Mouse (Mus musculus) intestine, embryonic 14.5 days (tissue): Measurements from ENCODE around the gene Msi2. TPM values are rescaled to one million over a fixed set of nuclear protein-coding genes. Genes with fewer than 3 reads are reported as not detected.

Experiments used
- ATAC-seq: fragments of 200-750 bp; cut with Nextera tagmentation; replicated peaks from 2 replicates; pipeline ENCODE4 v1.8.0; 2017; ENCODE audit warnings: low read depth, moderate number of reproducible peaks, moderate TSS enrichment, moderate library complexity; ENCODE audit not compliant: low FRiP score, low TSS enrichment
- DNase-seq: peaks from one replicate; pipeline ENCODE4 v3.0.0-alpha.2; 2018; ENCODE audit warnings: low spot score
- H3K27ac ChIP-seq: fragments of 300-500 bp; sonication (generic); 2 replicates; pipeline ENCODE4 v1.5.1; 2014; ENCODE audit warnings: low read depth, mild to moderate bottlenecking, control low read depth
- H3K27me3 ChIP-seq: fragments of 300-500 bp; sonication (generic); replicated peaks from 2 replicates; pipeline ENCODE4 v1.6.1; 2014; ENCODE audit warnings: low read length, control low read depth; ENCODE audit not compliant: control insufficient read depth, insufficient read depth
- H3K36me3 ChIP-seq: fragments of 300-500 bp; sonication (generic); 2 replicates; pipeline ENCODE4 v1.6.1; 2014; ENCODE audit warnings: low read length, control low read depth; ENCODE audit not compliant: control insufficient read depth, insufficient read depth
- H3K4me1 ChIP-seq: fragments of 300-500 bp; sonication (generic); replicated peaks from 2 replicates; pipeline ENCODE4 v1.6.1; 2014; ENCODE audit warnings: low read length, control low read depth, mixed read lengths; ENCODE audit not compliant: control insufficient read depth, insufficient read depth
- H3K4me2 ChIP-seq: fragments of 300-500 bp; sonication (generic); 2 replicates; pipeline ENCODE4 v1.6.1; 2014; ENCODE audit warnings: low read length
- H3K4me3 ChIP-seq: fragments of 300-500 bp; sonication (generic); 2 replicates; pipeline ENCODE4 v1.5.1; 2014; ENCODE audit warnings: low read depth, low read length, control low read depth, mixed read lengths
- H3K9ac ChIP-seq: fragments of 300-500 bp; sonication (generic); 2 replicates; pipeline ENCODE4 v1.6.1; 2014; ENCODE audit warnings: mild to moderate bottlenecking, low read length
- H3K9me3 ChIP-seq: fragments of 300-500 bp; sonication (generic); 2 replicates; pipeline ENCODE4 v1.6.1; 2016; ENCODE audit warnings: low read length, control low read depth; ENCODE audit not compliant: control insufficient read depth
- WGBS: fragments of 180-500 bp; shearing (Covaris S2); extraction: QIAGEN DNeasy Blood & Tissue Kit; methylation state at CpG from one replicate; pipeline ENCODE4 v1.1.7; 2014; 5-methylcytosine and 5-hydroxymethylcytosine counted together
- polyA plus RNA-seq: library from polyadenylated mRNA; unstranded; fragments of >200 nt; fragmentation: Nextera tagmentation; extraction: Ambion mirVana; gene quantifications from 2 replicates; pipeline ENCODE4 v1.2.1, GENCODE M21; 2014

Msi2 gene
- polyA plus RNA-seq, 1 experiment from 2014 or later: 13.6 TPM

DNA sequence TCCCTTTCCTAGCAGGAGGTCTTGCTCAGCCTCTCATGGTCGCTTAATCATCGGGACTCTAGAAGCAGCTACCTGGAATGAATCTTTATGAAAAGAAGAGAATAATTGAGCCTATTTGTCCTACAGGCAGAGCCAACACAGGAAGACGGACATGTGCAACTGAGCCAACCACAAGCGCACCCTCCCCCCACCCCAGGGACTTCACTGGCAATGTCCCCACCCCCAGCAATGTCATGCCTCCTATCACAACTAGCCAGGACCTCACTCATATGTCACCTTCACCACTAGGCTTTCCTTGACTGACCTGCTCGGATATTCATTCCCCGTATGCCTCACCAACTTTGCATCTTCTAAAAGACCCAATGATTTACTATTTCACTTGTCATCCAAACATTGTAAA lies 112.5 kb downstream of the Msi2 start:
- Histone ChIP-seq H3K9ac (no peak overlapping the region), H3K4me1 (peaks cover 18% of the 10 kb centered on the region), H3K27me3 (no peaks in the 10 kb centered on the region), H3K4me2 (no peak overlapping the region), H3K4me3 (no peak overlapping the region), H3K36me3 (peaks cover 11% of the 10 kb centered on the region; the same call in 1 of the 2 replicates), H3K9me3 (no peaks in the 10 kb centered on the region), H3K27ac (peak overlapping the region; percentile 5)
- DNase-seq: no peak
- no peak for ATAC-seq
- 86% methylated on average over 6 of the region's 6 CpGs for WGBS

DNA sequence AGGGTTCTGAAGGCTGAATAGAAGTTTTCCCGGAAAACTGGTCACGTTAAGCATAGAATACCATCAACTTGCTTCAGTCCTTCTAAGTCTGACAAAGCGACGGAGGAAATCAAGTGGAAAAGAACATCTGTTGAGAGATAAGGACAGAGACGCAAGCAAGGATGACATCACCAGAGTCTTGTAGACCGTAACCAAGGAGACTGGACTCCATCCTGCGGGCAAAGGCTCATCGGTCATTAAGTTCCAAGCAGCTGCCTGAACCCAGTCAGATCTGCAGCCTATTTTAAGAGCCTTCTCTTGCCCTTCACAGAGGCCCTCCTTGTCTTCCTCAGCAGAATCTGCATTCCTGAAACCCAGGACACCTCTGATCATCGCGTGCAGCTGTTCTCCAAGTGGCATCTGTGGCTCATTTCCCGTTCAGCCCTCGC lies 113.2 kb downstream of the Msi2 start:
- Histone ChIP-seq H3K9ac (no peak overlapping the region), H3K4me1 (peaks cover 20% of the 10 kb centered on the region), H3K27ac (no peak overlapping the region), H3K36me3 (peaks cover 11% of the 10 kb centered on the region; the same call in 1 of the 2 replicates), H3K4me2 (no peak overlapping the region), H3K27me3 (no peaks in the 10 kb centered on the region), H3K9me3 (no peaks in the 10 kb centered on the region), H3K4me3 (no peak overlapping the region)
- ATAC-seq: 0 out of 2 replicates have a peak, but pooled peaks have one; percentile 24
- WGBS: 56% methylated on average over 12 of the region's 12 CpGs
- DNase-seq: no peak

DNA sequence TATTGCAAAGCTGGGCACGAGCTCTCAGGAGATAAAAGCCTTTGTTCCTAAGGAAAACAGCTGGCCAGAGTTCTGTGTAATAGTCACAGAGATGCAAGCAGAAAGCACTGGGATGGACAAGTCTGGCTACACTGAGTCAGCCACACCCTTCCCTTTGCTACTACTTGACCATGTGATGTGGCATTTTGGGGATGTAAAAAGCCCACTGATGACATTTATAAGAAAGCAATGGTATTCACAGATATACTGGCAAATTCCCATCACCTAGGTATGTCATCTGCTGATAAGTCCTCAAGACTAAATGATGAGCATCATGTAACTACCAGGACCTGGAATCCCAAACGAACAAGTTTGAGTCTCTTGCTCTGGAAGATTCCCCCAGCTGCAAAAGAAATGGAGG lies 113.7 kb downstream of the Msi2 start:
- DNase-seq: no peak
- Histone ChIP-seq H3K4me3 (no peak overlapping the region), H3K27ac (no peak overlapping the region), H3K36me3 (peaks cover 11% of the 10 kb centered on the region; the same call in 1 of the 2 replicates), H3K9me3 (no peaks in the 10 kb centered on the region), H3K27me3 (no peaks in the 10 kb centered on the region), H3K4me2 (no peak overlapping the region), H3K9ac (no peak overlapping the region), H3K4me1 (peaks cover 25% of the 10 kb centered on the region)
- no peak for ATAC-seq
- WGBS: 73% methylated on average over 2 of the region's 2 CpGs

DNA sequence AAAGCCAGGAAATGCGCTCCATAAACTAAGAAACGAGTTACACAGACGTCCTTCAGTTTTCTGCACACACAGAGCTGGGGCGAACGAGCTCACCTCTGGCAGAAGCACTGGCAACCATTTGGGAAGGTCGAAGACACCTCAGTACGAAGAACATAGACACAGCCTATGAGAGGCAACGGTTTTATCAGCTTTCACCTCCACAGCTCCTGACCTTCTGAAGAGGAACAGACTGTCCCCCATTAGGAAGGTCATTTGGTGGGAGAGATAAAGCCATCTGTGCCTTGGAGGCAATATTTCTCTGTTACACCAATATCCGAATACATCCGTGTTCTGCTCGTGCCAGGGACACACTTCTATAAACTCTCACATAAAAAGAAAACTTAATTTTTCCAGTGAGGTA lies 114.9 kb downstream of the Msi2 start:
- H3K27me3 ChIP-seq: no peaks in the 10 kb centered on the region
- H3K4me3 ChIP-seq: no peak overlapping the region
- H3K9ac ChIP-seq: no peak overlapping the region
- DNase-seq (no peak), ATAC-seq (no peak)
- H3K9me3 ChIP-seq: no peaks in the 10 kb centered on the region
- WGBS: 76% methylated on average over 11 of the region's 11 CpGs
- H3K27ac ChIP-seq: no peak overlapping the region
- H3K4me2 ChIP-seq: no peak overlapping the region
- peaks cover 27% of the 10 kb centered on the region for H3K4me1 ChIP-seq
- peaks cover 11% of the 10 kb centered on the region; the same call in 1 of the 2 replicates for H3K36me3 ChIP-seq

DNA sequence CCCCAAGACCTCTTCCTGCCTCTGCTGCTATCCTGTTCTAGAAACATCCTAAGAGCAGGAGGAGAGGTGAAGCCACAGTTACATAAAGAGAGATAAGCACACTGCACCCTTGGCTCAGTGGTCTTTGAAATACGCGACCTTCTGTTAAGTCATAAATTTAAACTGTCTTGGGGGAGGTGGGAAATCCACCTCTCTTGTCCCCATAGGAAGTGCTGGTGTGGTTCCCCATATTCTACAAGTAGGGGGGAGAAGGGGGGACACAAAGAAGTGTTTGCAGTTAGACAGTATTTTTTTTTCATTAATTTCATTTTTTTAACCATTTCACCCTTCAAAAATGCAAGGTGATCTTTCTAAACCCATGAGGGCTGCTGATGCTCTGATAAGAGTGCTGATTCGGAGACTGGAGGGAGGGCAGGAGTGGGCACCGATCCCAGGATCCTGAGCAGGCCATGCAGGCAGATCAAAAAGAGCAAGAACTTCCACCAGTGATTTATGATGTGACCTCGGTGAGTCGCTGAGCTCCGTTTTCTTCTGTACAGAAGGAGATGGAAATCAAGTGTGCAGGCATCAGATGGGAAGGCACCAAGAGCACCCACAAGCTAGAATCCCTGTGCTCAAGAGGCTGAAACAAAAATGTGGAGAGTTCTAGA lies 115.7 kb downstream of the Msi2 start:
- no peak overlapping the region for H3K4me3 ChIP-seq
- no peak overlapping the region for H3K27ac ChIP-seq
- WGBS: 35% methylated on average over 7 of the region's 7 CpGs
- no peak overlapping the region for H3K9ac ChIP-seq
- H3K27me3 ChIP-seq: no peaks in the 10 kb centered on the region
- no peak for ATAC-seq
- no peak for DNase-seq
- H3K4me1 ChIP-seq: peaks cover 24% of the 10 kb centered on the region
- no peak overlapping the region for H3K4me2 ChIP-seq
- H3K36me3 ChIP-seq: peaks cover 11% of the 10 kb centered on the region; the same call in 1 of the 2 replicates
- no peaks in the 10 kb centered on the region for H3K9me3 ChIP-seq

DNA sequence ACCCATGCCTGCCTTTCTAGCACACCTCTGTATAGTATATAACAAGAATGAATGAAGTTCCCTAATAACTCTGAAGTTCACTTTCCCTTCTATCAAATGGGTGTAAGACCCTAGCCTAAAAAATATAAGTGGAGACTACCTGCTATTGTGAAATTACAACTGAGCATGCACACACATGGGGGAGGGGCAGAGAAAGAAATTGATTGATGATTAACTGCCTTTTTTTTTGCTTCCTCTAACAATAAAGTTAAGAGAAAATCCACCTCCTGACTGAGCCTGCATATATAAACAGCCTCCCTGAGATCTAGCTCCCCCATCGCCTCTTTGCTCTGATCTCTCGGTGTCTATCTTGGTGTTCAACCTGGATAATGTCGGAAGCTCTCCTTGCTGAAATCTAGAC lies 118.1 kb downstream of the Msi2 start:
- no peaks in the 10 kb centered on the region for H3K9me3 ChIP-seq
- no peak overlapping the region for H3K4me2 ChIP-seq
- H3K4me1 ChIP-seq: peaks cover 28% of the 10 kb centered on the region
- H3K27me3 ChIP-seq: no peaks in the 10 kb centered on the region
- H3K36me3 ChIP-seq: peaks cover 11% of the 10 kb centered on the region; the same call in 1 of the 2 replicates
- no peak overlapping the region for H3K4me3 ChIP-seq
- ATAC-seq (no peak), DNase-seq (no peak)
- 81% methylated on average over 3 of the region's 3 CpGs for WGBS
- H3K9ac ChIP-seq: no peak overlapping the region
- H3K27ac ChIP-seq: no peak overlapping the region

DNA sequence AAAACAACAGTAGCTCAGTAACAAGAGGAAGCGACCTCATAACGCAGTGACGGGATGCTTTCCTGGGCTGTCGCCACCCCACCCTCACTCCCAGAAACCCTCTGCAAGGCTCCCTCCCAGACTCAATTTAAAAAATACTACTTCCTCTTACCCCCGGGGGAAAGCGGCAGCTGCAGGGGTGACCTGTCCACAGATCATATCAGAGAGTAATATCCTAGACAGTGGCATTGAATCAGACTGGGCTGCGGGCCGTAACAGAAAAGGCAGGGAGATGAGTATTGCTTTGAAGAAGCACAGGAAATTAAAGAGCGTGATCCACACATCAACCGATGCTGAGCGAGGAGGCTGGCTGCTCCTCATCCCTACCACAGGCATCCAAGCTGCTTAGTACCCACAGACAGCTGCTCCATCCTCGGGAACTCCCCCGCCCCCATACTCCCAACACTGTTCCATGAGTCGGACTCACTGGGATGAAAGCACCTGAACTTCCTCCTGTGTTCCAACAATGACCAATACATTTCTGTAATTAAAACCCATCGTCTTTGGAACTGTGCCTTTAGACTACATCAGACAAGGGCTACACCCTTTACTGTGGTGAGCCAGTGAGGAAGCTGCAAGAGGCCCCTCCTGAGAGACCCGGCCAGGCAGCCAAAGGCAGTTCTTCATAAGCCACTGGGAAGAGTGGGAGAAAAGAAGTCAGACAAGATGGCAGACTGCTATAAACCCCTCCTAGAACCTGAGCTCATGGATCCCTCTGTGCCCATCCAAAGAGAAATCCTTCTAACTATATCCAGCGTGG lies 118.8 kb downstream of the Msi2 start:
- Histone ChIP-seq H3K4me1 (peaks cover 35% of the 10 kb centered on the region), H3K4me3 (no peak overlapping the region), H3K9ac (no peak overlapping the region), H3K4me2 (peak overlapping the region; percentile 8; the same call in 1 of the 2 replicates), H3K9me3 (no peaks in the 10 kb centered on the region), H3K27me3 (no peaks in the 10 kb centered on the region), H3K27ac (0 out of 2 replicates have a peak overlapping the region, but pooled peaks have one; percentile 16), H3K36me3 (0 out of 2 replicates have a peak, but pooled peaks cover 8% of the 10 kb centered on the region)
- no peak for DNase-seq
- 50% methylated on average over 17 of the region's 17 CpGs for WGBS
- no peak for ATAC-seq

DNA sequence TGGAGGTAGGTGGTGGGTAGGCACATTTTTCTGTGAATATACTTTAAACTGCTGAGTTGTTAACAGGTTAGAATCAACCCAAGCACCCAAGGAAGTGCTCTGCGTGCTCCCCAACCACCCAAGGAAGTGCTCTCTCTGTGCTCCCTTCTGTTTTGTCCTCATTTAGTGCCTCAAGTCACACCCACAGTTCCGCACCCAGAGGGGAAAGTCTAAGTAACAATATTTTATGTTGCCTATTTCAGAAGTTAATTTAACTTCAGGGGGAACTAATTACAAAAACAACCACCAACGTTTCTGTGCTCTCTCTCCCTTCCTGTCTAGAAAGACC lies 119.5 kb downstream of the Msi2 start:
- Histone ChIP-seq H3K9ac (no peak overlapping the region), H3K9me3 (no peaks in the 10 kb centered on the region), H3K36me3 (0 out of 2 replicates have a peak, but pooled peaks cover 5% of the 10 kb centered on the region), H3K4me2 (no peak overlapping the region), H3K27ac (peak overlapping the region; percentile 16; the same call in 1 of the 2 replicates), H3K27me3 (no peaks in the 10 kb centered on the region), H3K4me1 (peaks cover 41% of the 10 kb centered on the region), H3K4me3 (no peak overlapping the region)
- ATAC-seq (no peak), DNase-seq (no peak)
- 65% methylated on average over 3 of the region's 3 CpGs for WGBS
